Mouse (Mus musculus): ENCODE data around the gene Mrpl4. TPM values are rescaled to one million over a fixed set of nuclear protein-coding genes. Genes with fewer than 3 reads are reported as not detected.

The Mrpl4 gene
- polyA plus RNA-seq, 1 experiment from 2014 or later, result 119 TPM

GRCm38 (mm10) chr9:21027774-21028290, 25.3 kb downstream of the Mrpl4 start:
- H3K36me3 ChIP-seq (ENCODE audit: control insufficient read depth, insufficient read depth, low read length), result no peaks in the 10 kb centered on the region
- DNase-seq (ENCODE audit: low spot score), result no peak
- ATAC-seq (replicated peaks; ENCODE audit: low FRiP score), result no peak
- no peaks in the 10 kb centered on the region for H3K9me3 ChIP-seq (ENCODE audit: control insufficient read depth, low read length)
- peaks cover 42% of the 10 kb centered on the region for H3K27me3 ChIP-seq (ENCODE audit: control insufficient read depth, insufficient read depth, low read length)
- H3K9ac ChIP-seq (ENCODE audit: low read length), result no peak overlapping the region
- 59% methylated on average over 8 of the region's 8 CpGs for WGBS
- no peak overlapping the region for H3K27ac ChIP-seq (ENCODE audit: low read depth, low read length)
- no peak overlapping the region for H3K4me2 ChIP-seq (ENCODE audit: low read depth, low read length, severe bottlenecking)
- peaks cover 15% of the 10 kb centered on the region for H3K4me1 ChIP-seq (replicated peaks; ENCODE audit: control insufficient read depth, insufficient read depth, low read length)
- H3K4me3 ChIP-seq (ENCODE audit: low read depth, low read length), result no peak overlapping the region

GRCm38 (mm10) chr9:21028560-21029110, 26.1 kb downstream of the Mrpl4 start:
- DNase-seq (ENCODE audit: low spot score) (no peak), ATAC-seq (replicated peaks; ENCODE audit: low FRiP score) (no peak)
- WGBS, result 62% methylated on average over 6 of the region's 6 CpGs
- Histone ChIP-seq H3K27me3 (ENCODE audit: control insufficient read depth, insufficient read depth, low read length) (peaks cover 50% of the 10 kb centered on the region), H3K27ac (ENCODE audit: low read depth, low read length) (no peak overlapping the region), H3K4me1 (replicated peaks; ENCODE audit: control insufficient read depth, insufficient read depth, low read length) (peaks cover 22% of the 10 kb centered on the region), H3K4me3 (ENCODE audit: low read depth, low read length) (no peak overlapping the region), H3K9ac (ENCODE audit: low read length) (no peak overlapping the region), H3K36me3 (ENCODE audit: control insufficient read depth, insufficient read depth, low read length) (no peaks in the 10 kb centered on the region), H3K9me3 (ENCODE audit: control insufficient read depth, low read length) (no peaks in the 10 kb centered on the region), H3K4me2 (ENCODE audit: low read depth, low read length, severe bottlenecking) (no peak overlapping the region; the same call in 1 of the 2 replicates)

GRCm38 (mm10) chr9:21029291-21030054, 26.9 kb downstream of the Mrpl4 start, which contains the start of gene Icam4:
Icam4 (plus strand) TSS chr9:21029373.
- peak within 1 kb of the TSS; percentile 51 for H3K4me2 ChIP-seq (ENCODE audit: low read depth, low read length, severe bottlenecking)
- H3K36me3 ChIP-seq (ENCODE audit: control insufficient read depth, insufficient read depth, low read length), result no peaks in the 10 kb centered on the region
- 2% methylated on average over 37 of the region's 37 CpGs for WGBS
- H3K9ac ChIP-seq (ENCODE audit: low read length), result peak within 1 kb of the TSS; percentile 51; the same call in 1 of the 2 replicates
- H3K27me3 ChIP-seq (ENCODE audit: control insufficient read depth, insufficient read depth, low read length), result peaks cover 57% of the 10 kb centered on the region
- no peak within 1 kb of the TSS for H3K27ac ChIP-seq (ENCODE audit: low read depth, low read length)
- peak within 1 kb of the TSS; percentile 25 for H3K4me3 ChIP-seq (ENCODE audit: low read depth, low read length)
- ATAC-seq (replicated peaks; ENCODE audit: low FRiP score) (0 out of 2 replicates have a peak, but pooled peaks have one; percentile 17), DNase-seq (ENCODE audit: low spot score) (peak; percentile 88)
- peaks cover 22% of the 10 kb centered on the region for H3K4me1 ChIP-seq (replicated peaks; ENCODE audit: control insufficient read depth, insufficient read depth, low read length)
- H3K9me3 ChIP-seq (ENCODE audit: control insufficient read depth, low read length), result no peaks in the 10 kb centered on the region

GRCm38 (mm10) chr9:21030055-21030600, 27.6 kb downstream of the Mrpl4 start:
- Histone ChIP-seq H3K36me3 (ENCODE audit: control insufficient read depth, insufficient read depth, low read length) (no peaks in the 10 kb centered on the region), H3K4me3 (ENCODE audit: low read depth, low read length) (no peak overlapping the region), H3K4me1 (replicated peaks; ENCODE audit: control insufficient read depth, insufficient read depth, low read length) (peaks cover 24% of the 10 kb centered on the region), H3K27me3 (ENCODE audit: control insufficient read depth, insufficient read depth, low read length) (peaks cover 64% of the 10 kb centered on the region), H3K9me3 (ENCODE audit: control insufficient read depth, low read length) (no peaks in the 10 kb centered on the region), H3K27ac (ENCODE audit: low read depth, low read length) (no peak overlapping the region), H3K9ac (ENCODE audit: low read length) (no peak overlapping the region), H3K4me2 (ENCODE audit: low read depth, low read length, severe bottlenecking) (no peak overlapping the region)
- no peak for ATAC-seq (replicated peaks; ENCODE audit: low FRiP score)
- 25% methylated on average over 22 of the region's 22 CpGs for WGBS
- DNase-seq (ENCODE audit: low spot score), result no peak

- DNase-seq (ENCODE audit: low spot score) (peak; percentile 85), ATAC-seq (replicated peaks; ENCODE audit: low FRiP score) (peak; percentile 45)
- Histone ChIP-seq H3K27ac (ENCODE audit: low read depth, low read length) (no peak overlapping the region), H3K36me3 (ENCODE audit: control insufficient read depth, insufficient read depth, low read length) (no peaks in the 10 kb centered on the region), H3K9ac (ENCODE audit: low read length) (no peak overlapping the region), H3K4me1 (replicated peaks; ENCODE audit: control insufficient read depth, insufficient read depth, low read length) (peaks cover 24% of the 10 kb centered on the region), H3K9me3 (ENCODE audit: control insufficient read depth, low read length) (no peaks in the 10 kb centered on the region), H3K4me2 (ENCODE audit: low read depth, low read length, severe bottlenecking) (peak overlapping the region; percentile 85), H3K4me3 (ENCODE audit: low read depth, low read length) (peak overlapping the region; percentile 38), H3K27me3 (ENCODE audit: control insufficient read depth, insufficient read depth, low read length) (peaks cover 71% of the 10 kb centered on the region)
- WGBS, result under 1% methylated on average over 13 of the region's 13 CpGs
These were observed 28.3 kb downstream of the Mrpl4 start for GRCm38 (mm10) chr9:21030781-21031250.

GRCm38 (mm10) chr9:21031251-21031895, 28.8 kb downstream of the Mrpl4 start:
- peak; percentile 64 for ATAC-seq (replicated peaks; ENCODE audit: low FRiP score)

GRCm38 (mm10) chr9:21031896-21032351, 29.4 kb downstream of the Mrpl4 start, which contains the start of gene Icam5:
Icam5 (plus strand) TSS chr9:21032073.
- no peak within 1 kb of the TSS for H3K27ac ChIP-seq (ENCODE audit: low read depth, low read length)

More at GRCm38 (mm10) chr9:21031251-21031895, 28.8 kb downstream of the Mrpl4 start:
- H3K9me3 ChIP-seq (ENCODE audit: control insufficient read depth, low read length), result no peaks in the 10 kb centered on the region
- H3K9ac ChIP-seq (ENCODE audit: low read length), result 0 out of 2 replicates have a peak overlapping the region, but pooled peaks have one; percentile 12
- H3K27ac ChIP-seq (ENCODE audit: low read depth, low read length), result no peak overlapping the region
- no peaks in the 10 kb centered on the region for H3K36me3 ChIP-seq (ENCODE audit: control insufficient read depth, insufficient read depth, low read length)
- H3K4me1 ChIP-seq (replicated peaks; ENCODE audit: control insufficient read depth, insufficient read depth, low read length), result peaks cover 24% of the 10 kb centered on the region
- peaks cover 76% of the 10 kb centered on the region for H3K27me3 ChIP-seq (ENCODE audit: control insufficient read depth, insufficient read depth, low read length)
- H3K4me2 ChIP-seq (ENCODE audit: low read depth, low read length, severe bottlenecking), result peak overlapping the region; percentile 85
- WGBS, result under 1% methylated on average over 36 of the region's 36 CpGs
- DNase-seq (ENCODE audit: low spot score), result no peak
- H3K4me3 ChIP-seq (ENCODE audit: low read depth, low read length), result peak overlapping the region; percentile 38

GRCm38 (mm10) chr9:21032491-21032890, 30.0 kb downstream of the Mrpl4 start:
- Histone ChIP-seq H3K27me3 (ENCODE audit: control insufficient read depth, insufficient read depth, low read length) (peaks cover 87% of the 10 kb centered on the region), H3K4me3 (ENCODE audit: low read depth, low read length) (peak overlapping the region; percentile 38), H3K9me3 (ENCODE audit: control insufficient read depth, low read length) (no peaks in the 10 kb centered on the region), H3K27ac (ENCODE audit: low read depth, low read length) (no peak overlapping the region), H3K4me1 (replicated peaks; ENCODE audit: control insufficient read depth, insufficient read depth, low read length) (peaks cover 25% of the 10 kb centered on the region), H3K36me3 (ENCODE audit: control insufficient read depth, insufficient read depth, low read length) (no peaks in the 10 kb centered on the region), H3K9ac (ENCODE audit: low read length) (no peak overlapping the region), H3K4me2 (ENCODE audit: low read depth, low read length, severe bottlenecking) (peak overlapping the region; percentile 75)
- ATAC-seq (replicated peaks; ENCODE audit: low FRiP score) (no peak), DNase-seq (ENCODE audit: low spot score) (no peak)
- WGBS, result 4% methylated on average over 7 of the region's 7 CpGs

More at GRCm38 (mm10) chr9:21031896-21032351, 29.4 kb downstream of the Mrpl4 start, which contains the start of gene Icam5:
- Histone ChIP-seq H3K27me3 (ENCODE audit: control insufficient read depth, insufficient read depth, low read length) (peaks cover 82% of the 10 kb centered on the region), H3K4me3 (ENCODE audit: low read depth, low read length) (peak within 1 kb of the TSS; percentile 38), H3K4me2 (ENCODE audit: low read depth, low read length, severe bottlenecking) (peak within 1 kb of the TSS; percentile 85), H3K9me3 (ENCODE audit: control insufficient read depth, low read length) (no peaks in the 10 kb centered on the region), H3K9ac (ENCODE audit: low read length) (peak within 1 kb of the TSS; percentile 12; the same call in 1 of the 2 replicates), H3K36me3 (ENCODE audit: control insufficient read depth, insufficient read depth, low read length) (no peaks in the 10 kb centered on the region), H3K4me1 (replicated peaks; ENCODE audit: control insufficient read depth, insufficient read depth, low read length) (peaks cover 24% of the 10 kb centered on the region)
- peak; percentile 59 for DNase-seq (ENCODE audit: low spot score)
- under 1% methylated on average over 35 of the region's 35 CpGs for WGBS
- no peak for ATAC-seq (replicated peaks; ENCODE audit: low FRiP score)

Data from forebrain, embryonic 11.5 days (tissue).